Mouse (Mus musculus) activated CD4-positive, CD25-positive, alpha-beta regulatory T cell, adult 4 months (primary cell): ENCODE data around the gene Itgb3. TPM values are rescaled to one million over a fixed set of nuclear protein-coding genes. Genes with fewer than 3 reads are reported as not detected.

ENCODE experiments used
- ATAC-seq: one replicate; pipeline ENCODE4 v1.8.0; 2017
- polyA plus RNA-seq, 2 experiments: library from polyadenylated mRNA; unstranded; fragments of 100-300 nt; shearing (Covaris generic); gene quantifications; one replicate each; pipeline ENCODE4 v1.2.1; 2017

Itgb3 gene
- polyA plus RNA-seq, 2 experiments from 2014 or later: 12.8 to 14.3 TPM

GRCm38 (mm10) chr11:104661531-104662205 is 53.9 kb downstream of the Itgb3 start:
- no peak for ATAC-seq

GRCm38 (mm10) chr11:104662573-104662972 is 54.8 kb downstream of the Itgb3 start:
- ATAC-seq: no peak

GRCm38 (mm10) chr11:104663241-104663877 is 55.6 kb downstream of the Itgb3 start:
- ATAC-seq: no peak

- no peak for ATAC-seq
These were observed 56.1 kb downstream of the Itgb3 start for GRCm38 (mm10) chr11:104663878-104664261.

GRCm38 (mm10) chr11:104664441-104664840 is 56.6 kb downstream of the Itgb3 start:
- no peak for ATAC-seq

GRCm38 (mm10) chr11:104667399-104667798 is 59.6 kb downstream of the Itgb3 start:
- peak; percentile 96 for ATAC-seq

GRCm38 (mm10) chr11:104673412-104673811 is 65.6 kb downstream of the Itgb3 start:
- no peak for ATAC-seq

GRCm38 (mm10) chr11:104674768-104675167 is 67.0 kb downstream of the Itgb3 start:
- ATAC-seq: no peak

- ATAC-seq: no peak
These were observed 77.7 kb downstream of the Itgb3 start, which contains the start of gene Gm11639 for GRCm38 (mm10) chr11:104685548-104685947. Gene Gm11639 (plus strand): TSS chr11:104685707.

- ATAC-seq: no peak
These were observed 85.4 kb downstream of the Itgb3 start for GRCm38 (mm10) chr11:104693235-104693634.

GRCm38 (mm10) chr11:104704097-104704496 is 96.3 kb downstream of the Itgb3 start:
- no peak for ATAC-seq

- ATAC-seq: no peak
These were observed 99.3 kb downstream of the Itgb3 start for GRCm38 (mm10) chr11:104707084-104707483.

Other genes with a start within 250 kb of the Itgb3 start
- 10 to 100 TPM; 35.2 to 43.0 TPM for gene Kansl1, start 139.1 kb upstream of the Itgb3 start, polyA plus RNA-seq
- 10 to 100 TPM; 18.3 to 21.7 TPM for gene Cdc27, start 57.4 kb upstream of the Itgb3 start, polyA plus RNA-seq
- 10 to 100 TPM in 1 of 2 experiments, 1 to 10 TPM in 1; 8.4 to 12.0 TPM for gene Myl4, start 57.3 kb upstream of the Itgb3 start, polyA plus RNA-seq
- under 1 TPM in 1 of 2 experiments, not detected in 1; 0.06 TPM for gene Gm11639, start 77.7 kb downstream of the Itgb3 start, polyA plus RNA-seq